Mouse (Mus musculus) lung, postnatal 14 days (tissue): ENCODE results near the gene Gm7879.
"Not testable (repeated sequence)": the region's sequence is repeated elsewhere in the genome, so short reads cannot be mapped to it uniquely, and the experiment has no call there.

Source experiments
- DNase-seq: peaks from one replicate; pipeline ENCODE4 v3.0.0; 2021

Gene Gm7879

DNA sequence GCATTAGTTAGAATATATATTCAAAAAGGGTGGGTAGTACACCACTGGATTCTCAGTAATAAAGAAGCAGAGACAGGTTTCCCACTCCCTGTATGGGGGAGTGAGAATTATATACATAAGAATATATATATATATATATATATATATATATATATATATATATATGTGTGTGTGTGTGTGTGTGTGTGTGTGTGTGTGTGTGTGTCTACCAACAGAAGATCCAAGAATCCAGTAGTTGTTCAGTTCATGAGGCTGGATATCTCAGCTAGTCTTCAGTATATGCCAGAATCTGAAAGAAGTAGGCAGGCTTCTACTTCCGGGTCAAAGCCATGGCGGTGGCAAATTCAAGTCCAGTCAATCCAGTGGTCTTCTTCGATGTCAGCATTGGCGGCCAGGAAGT, at the start of gene Gm7879:
Gene Gm7879, plus strand, starts transcription at position 301 of the 400 bp plus-strand sequence.
- DNase-seq: not testable (repeated sequence)

GRCm38 (mm10) chr5:43863642-43864041, 49.3 kb upstream of the Gm7879 start:
- no peak for DNase-seq

GRCm38 (mm10) chr5:43865316-43865715, 47.6 kb upstream of the Gm7879 start:
- DNase-seq: no peak

DNA sequence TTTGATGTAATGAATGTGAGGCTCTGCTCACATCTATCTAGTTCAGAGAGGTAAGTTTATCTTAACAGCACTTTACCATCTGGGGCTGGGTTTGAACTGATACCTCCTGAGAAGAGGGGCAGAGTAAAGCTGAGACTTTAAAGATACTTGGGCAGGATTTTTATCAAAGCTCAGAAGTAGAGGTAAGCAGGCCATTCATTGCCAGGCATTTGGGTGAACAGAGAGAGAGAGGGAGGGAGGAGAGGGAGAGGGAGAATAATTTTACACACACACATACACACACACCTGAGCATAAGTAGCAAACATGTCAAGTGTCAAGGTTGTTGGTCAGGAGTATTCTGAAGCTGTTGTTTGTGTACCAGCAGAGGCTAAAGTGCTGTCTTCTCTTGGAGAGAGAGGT, 44.7 kb upstream of the Gm7879 start, which contains the start of gene Cd38:
Gene Cd38, plus strand, starts transcription at position 301 of the 400 bp plus-strand sequence.
- no peak for DNase-seq

DNA sequence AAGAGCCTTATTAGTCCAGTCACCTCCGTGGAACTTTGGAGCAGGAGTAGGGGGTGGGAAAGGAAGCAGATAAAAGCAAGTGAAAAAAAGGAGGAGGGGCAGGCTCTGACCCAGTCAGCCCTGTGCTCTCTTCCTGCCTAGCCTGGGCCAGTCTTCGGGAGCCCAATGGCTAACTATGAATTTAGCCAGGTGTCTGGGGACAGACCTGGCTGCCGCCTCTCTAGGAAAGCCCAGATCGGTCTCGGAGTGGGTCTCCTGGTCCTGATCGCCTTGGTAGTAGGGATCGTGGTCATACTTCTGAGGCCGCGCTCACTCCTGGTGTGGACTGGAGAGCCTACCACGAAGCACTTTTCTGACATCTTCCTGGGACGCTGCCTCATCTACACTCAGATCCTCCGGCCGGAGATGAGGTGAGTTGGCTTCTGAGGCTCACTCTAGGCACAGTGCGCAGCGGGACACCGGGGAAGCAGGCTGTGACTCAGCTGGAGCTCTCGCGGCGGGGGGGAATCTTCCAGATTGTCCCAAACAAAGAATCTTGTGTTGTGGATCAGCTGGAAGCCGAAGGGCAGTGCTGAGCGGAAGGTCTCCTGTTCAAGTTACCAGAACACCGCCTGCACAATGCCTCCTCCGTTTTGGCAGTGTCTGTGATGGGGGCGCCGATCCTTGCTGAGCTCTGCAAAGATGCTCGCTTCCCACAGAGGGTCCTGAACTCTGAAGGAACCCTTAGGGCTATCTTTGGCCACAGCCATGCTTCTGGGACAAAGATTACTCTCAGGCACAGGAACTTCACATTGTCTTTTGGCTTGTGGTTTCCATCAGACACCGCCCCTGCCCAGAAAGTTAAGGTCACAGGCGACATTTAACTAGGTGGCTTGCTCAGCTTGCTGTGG, 44.0 kb upstream of the Gm7879 start:
- peak; percentile 27 for DNase-seq

GRCm38 (mm10) chr5:43871845-43872244, 41.1 kb upstream of the Gm7879 start:
- DNase-seq: no peak

GRCm38 (mm10) chr5:43872652-43873051, 40.3 kb upstream of the Gm7879 start:
- DNase-seq: no peak

DNA sequence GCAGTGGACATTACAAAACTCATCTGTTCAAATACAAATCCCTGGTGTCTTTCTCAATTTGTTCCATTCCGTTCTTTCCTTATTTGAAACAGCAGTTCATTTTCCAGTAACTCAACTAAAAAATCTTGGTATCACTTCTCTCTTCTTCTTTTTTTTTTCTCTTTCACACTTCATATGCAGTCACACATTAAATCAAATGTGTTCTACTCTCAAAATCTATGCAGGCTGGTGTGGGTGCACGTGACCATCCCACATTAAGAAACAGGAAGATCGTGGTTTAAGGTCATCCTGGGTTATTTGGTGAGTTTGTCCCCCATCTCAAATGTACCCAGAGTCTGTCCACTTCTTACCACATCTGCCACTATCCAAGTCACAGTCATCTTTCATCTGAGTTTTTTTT, 30.9 kb upstream of the Gm7879 start:
- DNase-seq: no peak

- no peak for DNase-seq
These were observed 27.7 kb upstream of the Gm7879 start for GRCm38 (mm10) chr5:43885060-43885820.

DNA sequence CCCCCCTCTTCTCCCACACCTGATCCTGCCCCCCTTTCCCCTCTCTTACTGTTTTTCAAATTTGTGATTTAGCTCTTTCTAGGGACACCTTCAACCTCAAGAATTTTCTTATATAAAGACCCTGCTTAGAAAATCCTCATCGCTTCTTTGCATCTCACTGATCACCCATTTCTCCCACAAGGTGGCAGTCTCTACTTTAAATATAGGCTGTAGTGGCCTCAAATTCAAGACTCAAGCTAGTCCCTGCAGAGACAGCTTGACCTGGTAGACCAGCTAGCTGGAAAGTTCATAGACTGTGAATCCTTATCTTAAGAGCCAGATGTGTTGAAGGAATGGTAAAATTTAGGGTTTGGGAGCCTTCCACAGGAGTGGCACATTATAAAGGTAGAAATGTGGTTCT, 20.6 kb upstream of the Gm7879 start:
- DNase-seq: peak; percentile 56

DNA sequence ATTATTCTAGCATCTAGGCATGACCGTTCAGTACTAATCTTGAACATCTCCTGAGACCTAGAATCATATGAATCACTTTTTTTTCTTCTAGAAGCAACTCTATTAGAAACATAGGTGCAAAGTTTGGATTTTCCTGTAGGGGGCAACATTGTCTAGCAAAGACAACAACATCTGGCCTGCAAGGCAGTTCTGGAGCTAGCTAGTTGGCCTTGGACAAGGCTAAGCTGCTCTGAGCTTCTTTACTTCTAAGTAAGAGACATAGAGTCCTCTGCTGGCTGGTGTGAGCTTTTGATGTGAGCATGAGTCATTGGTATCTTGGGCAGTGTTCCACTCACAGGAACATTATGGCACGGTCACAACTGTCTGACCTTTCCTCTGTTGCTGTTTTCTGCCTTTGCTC, 18.8 kb upstream of the Gm7879 start:
- peak; percentile 68 for DNase-seq

- no peak for DNase-seq
These were observed 17.0 kb upstream of the Gm7879 start for GRCm38 (mm10) chr5:43895931-43896330.

DNA sequence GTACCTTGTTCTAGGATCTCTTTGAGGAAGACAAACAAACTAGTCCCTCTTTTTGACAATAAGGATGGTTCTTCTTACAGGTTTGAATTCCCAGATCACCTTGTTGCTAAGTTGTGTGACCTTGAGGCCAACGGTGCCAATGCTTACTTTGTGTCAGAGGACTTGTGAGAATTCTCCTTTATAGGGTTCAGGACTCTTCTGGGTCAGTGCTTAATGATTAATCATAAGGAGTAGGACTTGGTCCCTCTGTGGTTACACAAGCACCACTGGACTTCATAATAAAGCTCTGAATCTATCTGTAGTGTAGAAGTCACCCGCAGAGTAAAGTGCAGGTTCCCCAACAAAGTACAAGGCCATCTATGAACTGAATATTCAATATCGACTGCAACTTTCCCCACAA, 8.3 kb upstream of the Gm7879 start:
- DNase-seq: no peak

GRCm38 (mm10) chr5:43909213-43909612, 3.7 kb upstream of the Gm7879 start:
- no peak for DNase-seq

- no peak for DNase-seq
These were observed 2.9 kb upstream of the Gm7879 start for GRCm38 (mm10) chr5:43910006-43910405.

- DNase-seq: no peak
These were observed 2.4 kb downstream of the Gm7879 start for GRCm38 (mm10) chr5:43915261-43915886.

- no peak for DNase-seq
These were observed 8.9 kb downstream of the Gm7879 start for GRCm38 (mm10) chr5:43921877-43922276.

DNA sequence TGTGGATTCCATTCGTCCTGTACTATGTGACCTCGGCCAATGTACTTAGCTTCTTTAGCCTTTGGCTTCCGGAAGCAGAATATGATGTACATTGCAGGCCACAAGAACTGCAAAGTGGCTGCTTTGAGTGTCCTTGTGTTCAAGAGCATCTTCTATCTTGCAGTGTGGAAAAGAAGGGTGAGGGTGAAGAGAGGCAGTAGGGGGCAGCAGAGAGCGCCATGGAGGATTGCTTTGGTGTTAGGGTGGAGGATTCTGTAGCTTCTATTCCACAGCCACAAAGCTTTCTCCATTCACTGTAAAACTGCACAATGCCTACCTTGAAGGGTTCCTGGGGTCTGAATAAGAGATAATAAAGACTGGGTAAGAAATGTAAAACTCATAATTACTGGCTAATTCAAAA, 11.0 kb downstream of the Gm7879 start:
- peak; percentile 83 for DNase-seq

DNA sequence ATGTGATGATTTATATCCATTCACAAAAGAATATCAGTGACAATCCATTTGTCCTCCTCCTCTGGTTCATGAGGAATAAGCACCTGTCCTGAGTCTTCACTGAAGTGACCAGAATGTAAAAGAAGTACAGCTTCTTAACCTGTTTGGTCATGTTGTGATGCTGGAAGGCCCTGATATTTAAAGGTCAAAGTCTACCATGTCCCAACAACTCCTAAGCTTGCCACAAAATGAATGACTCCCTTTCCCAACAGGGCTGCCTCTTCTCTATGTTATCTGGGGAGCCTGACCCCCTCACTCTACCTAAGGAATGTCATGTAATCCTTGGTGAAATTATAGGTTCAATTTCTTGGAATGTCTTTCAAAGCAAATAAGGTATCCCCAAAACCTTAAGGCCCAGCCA, 14.8 kb downstream of the Gm7879 start:
- DNase-seq: no peak

DNA sequence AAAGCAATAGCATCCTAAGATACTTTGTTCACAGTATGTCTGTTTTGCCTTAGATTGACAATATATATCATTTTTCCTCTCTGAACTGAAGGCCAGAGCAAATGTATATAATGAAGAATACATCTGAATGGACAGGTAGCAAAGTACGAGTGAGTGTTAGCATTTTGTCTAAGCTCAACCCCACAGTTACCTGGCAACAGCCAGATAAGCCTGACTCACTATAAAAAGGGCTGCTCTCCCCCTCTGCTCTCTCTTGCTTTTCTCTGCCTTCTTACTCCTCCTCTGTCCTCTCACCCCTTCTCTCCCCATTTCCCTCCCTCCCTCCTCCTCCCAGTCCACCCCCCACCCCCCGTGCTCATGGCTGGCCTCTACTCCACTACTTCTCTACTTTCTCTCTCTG, 20.3 kb downstream of the Gm7879 start:
- DNase-seq: no peak

DNA sequence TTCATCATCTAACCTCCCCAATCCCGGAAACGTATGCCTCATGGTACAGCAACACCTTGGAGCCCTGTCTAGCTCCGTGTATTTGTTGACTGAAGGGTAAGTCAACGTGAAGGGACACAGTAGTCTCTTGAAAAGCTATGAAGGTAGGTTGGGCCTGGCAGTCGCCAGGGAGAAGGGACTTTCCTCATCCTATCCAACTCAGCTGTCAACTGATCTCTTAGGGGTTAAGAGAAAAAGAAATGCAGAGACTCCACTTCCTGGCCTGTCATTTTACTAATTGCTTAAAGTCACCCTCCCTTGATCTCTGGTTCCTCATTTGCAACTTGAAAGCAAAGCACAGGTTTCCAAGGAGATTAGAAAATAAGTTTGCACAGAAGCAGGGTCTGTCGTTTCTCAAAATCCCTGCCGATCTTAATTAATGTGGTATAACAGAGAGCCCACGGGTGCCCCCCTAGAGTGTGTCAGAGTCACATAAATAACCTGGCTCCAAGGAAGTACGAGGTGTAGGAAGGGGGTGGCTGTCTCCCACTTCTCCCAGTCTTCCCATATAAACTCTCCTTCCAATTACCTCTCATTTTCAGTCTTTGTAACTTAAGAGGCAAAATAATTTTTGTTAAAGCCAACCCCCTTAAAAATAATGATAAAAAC, 34.5 kb downstream of the Gm7879 start:
- no peak for DNase-seq

DNA sequence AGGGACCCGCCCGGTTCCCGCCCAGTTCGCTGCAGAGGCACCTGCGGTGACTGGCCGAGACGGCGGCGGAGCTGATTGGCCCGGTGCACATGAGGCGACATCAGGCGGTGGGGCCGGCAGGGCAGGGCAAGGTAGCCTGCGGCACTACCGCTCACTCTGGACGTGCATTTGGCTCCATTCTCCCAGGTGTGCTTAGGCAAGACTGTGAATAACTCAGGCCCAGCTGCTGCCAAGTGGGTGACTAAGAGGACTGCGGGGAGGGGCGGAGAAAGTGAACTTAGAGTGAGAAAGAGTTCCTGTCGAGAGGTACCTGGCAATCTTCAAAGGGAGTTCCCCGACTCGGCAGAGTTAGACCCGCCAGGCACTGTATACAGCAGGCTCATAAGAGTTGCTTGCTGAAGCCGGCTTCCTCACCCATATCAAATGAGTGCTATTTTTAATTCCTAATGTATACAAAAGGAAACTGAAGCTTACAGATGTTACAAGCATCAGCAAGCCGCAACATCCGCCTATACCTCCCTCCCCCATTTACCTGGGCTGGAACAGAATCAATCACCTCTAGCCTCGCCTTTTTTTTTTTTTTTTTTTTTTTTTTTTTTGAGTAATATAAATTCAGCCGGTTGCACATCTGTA, 35.3 kb downstream of the Gm7879 start:
- peak; percentile 77 for DNase-seq
